Mouse (Mus musculus): ENCODE measurements around the gene Grcc10. TPM values are rescaled to one million over a fixed set of nuclear protein-coding genes. Genes with fewer than 3 reads are reported as not detected.
A peak's percentile ranks its signal among the peaks of the same experiment; 100 is the strongest.

Gene Grcc10
- polyA plus RNA-seq, 1 experiment = 287 TPM

DNA sequence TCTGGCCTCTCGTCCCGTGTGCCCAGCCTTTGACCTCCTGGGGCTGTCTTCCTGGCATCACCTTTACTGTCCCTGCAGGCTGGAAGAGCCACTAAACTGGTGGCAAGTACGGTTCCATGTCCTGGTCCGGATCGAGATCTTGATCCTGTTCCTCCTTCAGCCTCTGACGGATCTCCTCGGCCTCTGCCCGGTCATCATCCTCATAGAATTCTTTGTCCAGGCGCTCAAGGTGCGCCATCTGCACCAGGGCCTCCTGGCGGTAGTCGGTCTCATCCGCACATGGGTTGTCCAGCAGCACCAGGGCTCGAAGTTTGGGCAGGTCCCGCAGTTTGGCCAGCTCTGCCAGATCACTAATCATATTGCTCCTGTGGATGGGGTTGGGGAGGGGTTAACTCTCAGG is 29.3 kb upstream of the Grcc10 start:
- TF ChIP-seq POLR2AphosphoS2 (IDR thresholded peaks at IDR 0.05; ENCODE audit: insufficient read length, low read depth) (no peak), TCF12 (IDR thresholded peaks at IDR 0.05; ENCODE audit: insufficient read depth, poor library complexity, severe bottlenecking) (no peak), POLR2A (IDR thresholded peaks at IDR 0.05; ENCODE audit: insufficient read length, low read depth) (no peak), MYOG (IDR thresholded peaks at IDR 0.05; ENCODE audit: control insufficient read depth in 1 of 3, insufficient read depth in 1 of 3, insufficient read length in 2 of 3, low read depth in 2 of 3) (no peak), REST (IDR thresholded peaks at IDR 0.05; ENCODE audit: insufficient read depth, insufficient read length) (no peak), CEBPB (IDR thresholded peaks at IDR 0.05; ENCODE audit: insufficient read depth, poor library complexity, severe bottlenecking) (no peak), USF1 (IDR thresholded peaks at IDR 0.05; ENCODE audit: low read depth) (no peak), MYOD1 (IDR thresholded peaks at IDR 0.05; ENCODE audit: control insufficient read depth in 1 of 3, insufficient read length in 2 of 3, low read depth in 2 of 3) (no peak), SRF (IDR thresholded peaks at IDR 0.05; ENCODE audit: control insufficient read depth, insufficient read length, low read depth) (no peak), MAX (IDR thresholded peaks at IDR 0.05; ENCODE audit: low read depth) (no peak), TCF3 (IDR thresholded peaks at IDR 0.05; ENCODE audit: insufficient read length, low read depth) (no peak), E2F4 (IDR thresholded peaks at IDR 0.05; ENCODE audit: insufficient read depth) (no peak)
- H3K4me2 ChIP-seq (ENCODE audit: low read depth) = peak overlapping the region; percentile 89
- H3ac ChIP-seq (ENCODE audit: control insufficient read depth, insufficient read length) = no peak overlapping the region
- H3K4me3 ChIP-seq = peak overlapping the region; percentile 47
- H3K27me3 ChIP-seq (ENCODE audit: control insufficient read depth, insufficient read depth, insufficient read length) = no peaks in the 10 kb centered on the region
- H3K79me2 ChIP-seq (ENCODE audit: control insufficient read depth, insufficient read depth) = no peaks in the 10 kb centered on the region
- no peaks in the 10 kb centered on the region for H3K36me3 ChIP-seq (ENCODE audit: control insufficient read depth, insufficient read depth)

DNA sequence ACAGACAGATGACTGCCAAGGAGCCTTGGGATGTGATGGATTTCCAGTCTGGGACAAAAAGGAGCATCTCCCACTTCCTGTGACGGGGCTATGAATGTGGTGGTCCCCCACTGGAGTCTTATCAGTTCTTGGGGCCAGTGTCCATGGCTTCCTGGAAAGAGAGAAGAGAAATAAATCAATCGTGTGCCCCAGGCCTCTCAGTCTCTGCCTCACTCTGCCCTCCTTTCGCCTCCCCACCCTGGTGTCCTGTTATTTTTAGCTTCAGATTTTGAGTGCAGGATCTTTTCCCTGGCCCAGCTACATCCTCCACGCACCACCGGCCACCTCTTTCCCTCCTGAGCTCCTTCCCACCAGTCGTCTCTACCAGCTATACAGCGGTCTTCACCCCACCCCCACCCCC is 28.8 kb upstream of the Grcc10 start:
- H3ac ChIP-seq (ENCODE audit: control insufficient read depth, insufficient read length) = no peak overlapping the region
- H3K4me3 ChIP-seq = peak overlapping the region; percentile 47
- TF ChIP-seq E2F4 (IDR thresholded peaks at IDR 0.05; ENCODE audit: insufficient read depth) (no peak), CEBPB (IDR thresholded peaks at IDR 0.05; ENCODE audit: insufficient read depth, poor library complexity, severe bottlenecking) (no peak), TCF3 (IDR thresholded peaks at IDR 0.05; ENCODE audit: insufficient read length, low read depth) (no peak), POLR2A (IDR thresholded peaks at IDR 0.05; ENCODE audit: insufficient read length, low read depth) (no peak), SRF (IDR thresholded peaks at IDR 0.05; ENCODE audit: control insufficient read depth, insufficient read length, low read depth) (no peak), REST (IDR thresholded peaks at IDR 0.05; ENCODE audit: insufficient read depth, insufficient read length) (no peak), TCF12 (IDR thresholded peaks at IDR 0.05; ENCODE audit: insufficient read depth, poor library complexity, severe bottlenecking) (no peak)
- H3K4me2 ChIP-seq (ENCODE audit: low read depth) = peak overlapping the region; percentile 89
- no peaks in the 10 kb centered on the region for H3K79me2 ChIP-seq (ENCODE audit: control insufficient read depth, insufficient read depth)
- H3K36me3 ChIP-seq (ENCODE audit: control insufficient read depth, insufficient read depth) = no peaks in the 10 kb centered on the region
- H3K27me3 ChIP-seq (ENCODE audit: control insufficient read depth, insufficient read depth, insufficient read length) = no peaks in the 10 kb centered on the region

DNA sequence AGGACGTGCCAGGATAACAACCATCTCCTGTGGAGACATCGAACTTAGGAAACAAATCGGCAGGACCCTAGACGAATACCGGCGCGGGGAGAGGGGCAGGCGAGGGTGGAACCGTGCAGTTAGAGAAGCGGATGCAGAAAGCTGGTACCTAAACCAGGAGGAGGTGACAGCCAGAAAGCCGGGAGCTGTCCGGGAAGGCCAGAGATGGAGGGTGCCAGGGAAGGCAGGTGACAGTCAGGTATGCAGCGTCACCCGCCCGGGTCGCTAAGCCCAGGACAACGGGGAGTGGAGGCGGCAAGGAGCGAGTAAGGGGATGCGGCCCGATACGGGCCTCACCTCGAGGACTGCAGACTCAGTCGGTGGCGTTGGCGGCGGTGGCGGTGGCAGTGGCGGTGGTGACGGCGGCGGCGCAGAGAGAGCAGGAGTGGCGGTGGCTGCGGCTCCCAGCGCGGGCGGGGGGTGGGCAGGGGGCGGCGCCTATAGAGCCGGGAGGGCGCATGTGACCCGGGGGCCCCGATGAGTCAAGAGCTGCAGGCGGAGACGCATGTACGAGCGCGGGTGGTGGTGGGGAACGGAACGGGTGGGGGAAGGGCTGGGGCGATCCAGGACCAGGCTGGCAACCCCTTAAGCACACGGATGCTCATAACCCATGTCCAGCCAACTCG is 28.1 kb upstream of the Grcc10 start, which contains the start of gene Eno2:
TSS of gene Eno2 (minus strand) at position 573 of the 665 bp plus-strand sequence.
- H3K79me2 ChIP-seq (ENCODE audit: control insufficient read depth, insufficient read depth) = no peaks in the 10 kb centered on the region
- peak within 1 kb of the TSS; percentile 47 for H3K4me3 ChIP-seq
- no peaks in the 10 kb centered on the region for H3K36me3 ChIP-seq (ENCODE audit: control insufficient read depth, insufficient read depth)
- H3ac ChIP-seq (ENCODE audit: control insufficient read depth, insufficient read length) = peak within 1 kb of the TSS; percentile 5
- H3K27me3 ChIP-seq (ENCODE audit: control insufficient read depth, insufficient read depth, insufficient read length) = no peaks in the 10 kb centered on the region
- peak within 1 kb of the TSS; percentile 89 for H3K4me2 ChIP-seq (ENCODE audit: low read depth)
- TF ChIP-seq USF1 (IDR thresholded peaks at IDR 0.05; ENCODE audit: low read depth) (peak; percentile 23), TCF3 (IDR thresholded peaks at IDR 0.05; ENCODE audit: insufficient read length, low read depth) (no peak), CEBPB (IDR thresholded peaks at IDR 0.05; ENCODE audit: insufficient read depth, poor library complexity, severe bottlenecking) (no peak), POLR2AphosphoS2 (IDR thresholded peaks at IDR 0.05; ENCODE audit: insufficient read length, low read depth) (peak; percentile 77), POLR2A (IDR thresholded peaks at IDR 0.05; ENCODE audit: insufficient read length, low read depth) (peak; percentile 74), MYOD1 (IDR thresholded peaks at IDR 0.05; ENCODE audit: control insufficient read depth in 1 of 3, insufficient read length in 2 of 3, low read depth in 2 of 3) (no peak), MYOG (IDR thresholded peaks at IDR 0.05; ENCODE audit: control insufficient read depth in 1 of 3, insufficient read depth in 1 of 3, insufficient read length in 2 of 3, low read depth in 2 of 3) (no peak), TCF12 (IDR thresholded peaks at IDR 0.05; ENCODE audit: insufficient read depth, poor library complexity, severe bottlenecking) (no peak), SRF (IDR thresholded peaks at IDR 0.05; ENCODE audit: control insufficient read depth, insufficient read length, low read depth) (no peak)

DNA sequence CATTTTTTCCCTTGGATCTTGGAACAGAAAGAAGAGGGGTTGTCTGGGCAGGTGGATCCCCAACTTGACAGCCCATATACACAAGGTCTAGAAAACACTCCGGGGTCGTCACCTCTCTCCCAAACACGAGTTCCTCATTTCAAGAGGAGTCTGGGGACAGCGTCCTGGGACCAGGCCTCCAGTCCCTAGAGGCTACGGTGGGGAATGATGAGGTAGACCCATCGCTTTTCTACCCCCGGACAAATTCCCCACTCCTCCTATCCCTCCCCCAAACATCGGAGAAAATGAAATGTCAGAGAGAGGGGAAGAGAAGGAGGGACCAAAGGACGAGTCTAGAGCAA is 27.5 kb upstream of the Grcc10 start:
- TF ChIP-seq E2F4 (IDR thresholded peaks at IDR 0.05; ENCODE audit: insufficient read depth) (no peak), MAX (IDR thresholded peaks at IDR 0.05; ENCODE audit: low read depth) (no peak), TCF12 (IDR thresholded peaks at IDR 0.05; ENCODE audit: insufficient read depth, poor library complexity, severe bottlenecking) (no peak), MYOD1 (IDR thresholded peaks at IDR 0.05; ENCODE audit: control insufficient read depth in 1 of 3, insufficient read length in 2 of 3, low read depth in 2 of 3) (no peak), CEBPB (IDR thresholded peaks at IDR 0.05; ENCODE audit: insufficient read depth, poor library complexity, severe bottlenecking) (no peak), POLR2AphosphoS2 (IDR thresholded peaks at IDR 0.05; ENCODE audit: insufficient read length, low read depth) (no peak), TCF3 (IDR thresholded peaks at IDR 0.05; ENCODE audit: insufficient read length, low read depth) (no peak)
- Histone ChIP-seq H3ac (ENCODE audit: control insufficient read depth, insufficient read length) (peak overlapping the region; percentile 5), H3K4me2 (ENCODE audit: low read depth) (peak overlapping the region; percentile 89), H3K4me3 (peak overlapping the region; percentile 47), H3K79me2 (ENCODE audit: control insufficient read depth, insufficient read depth) (no peaks in the 10 kb centered on the region), H3K27me3 (ENCODE audit: control insufficient read depth, insufficient read depth, insufficient read length) (no peaks in the 10 kb centered on the region), H3K36me3 (ENCODE audit: control insufficient read depth, insufficient read depth) (no peaks in the 10 kb centered on the region)
